Mouse (Mus musculus): ENCODE results near the gene Kcnab2. TPM values are rescaled to one million over a fixed set of nuclear protein-coding genes. Genes with fewer than 3 reads are reported as not detected.
A peak's percentile ranks its signal among the peaks of the same experiment; 100 is the strongest.

Gene Kcnab2
- total RNA-seq, 2 experiments from 2014 or later: 2.1 to 4.2 TPM

- no peak for DNase-seq
- intact Hi-C loops (cut with DNase I): no loop called here
Measured at GRCm38 (mm10) chr4:152405143-152405542, 72.5 kb downstream of the Kcnab2 start.

DNA sequence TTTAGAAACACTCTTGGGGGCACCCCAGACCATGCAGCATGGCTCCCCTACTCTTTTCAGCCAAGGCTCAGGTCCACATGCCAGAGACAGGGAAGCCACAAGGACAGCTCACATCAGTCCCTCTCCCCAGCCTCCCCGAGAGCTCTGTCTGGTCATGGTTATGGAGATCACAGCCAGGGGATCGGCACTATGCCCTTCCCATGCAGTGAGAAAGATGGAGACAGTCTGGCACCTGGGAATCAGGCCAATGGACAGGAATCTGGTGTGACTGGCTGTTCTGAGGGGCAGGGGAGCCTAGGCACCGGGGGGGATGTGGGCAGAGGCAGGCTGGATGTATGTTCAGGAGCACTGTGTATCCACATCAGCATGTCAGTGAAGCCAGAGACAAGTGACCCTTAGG, 78.7 kb downstream of the Kcnab2 start:
- DNase-seq: no peak
- intact Hi-C loops (cut with DNase I): no loop called here

DNA sequence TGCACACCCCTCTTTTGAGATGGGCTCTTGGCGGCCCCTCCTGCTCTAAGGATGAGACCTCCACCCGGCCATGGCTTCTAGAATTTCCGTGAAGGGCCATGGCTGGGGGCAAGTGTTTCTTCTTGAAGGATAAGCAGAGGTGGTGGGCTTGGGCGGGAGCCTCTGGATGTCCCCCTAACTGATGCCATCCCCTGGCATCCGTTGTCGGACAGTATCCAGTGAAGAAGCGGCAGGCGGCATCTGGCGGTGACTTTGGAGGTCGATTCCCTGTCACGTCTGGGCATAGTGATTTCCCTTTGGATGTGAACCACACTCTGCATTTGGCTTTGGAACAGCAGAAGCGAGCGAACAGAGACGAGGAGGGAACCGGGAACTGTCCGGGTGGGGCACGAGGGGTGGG, 85.0 kb downstream of the Kcnab2 start:
- intact Hi-C loops (cut with DNase I): no loop called here
- no peak for DNase-seq

DNA sequence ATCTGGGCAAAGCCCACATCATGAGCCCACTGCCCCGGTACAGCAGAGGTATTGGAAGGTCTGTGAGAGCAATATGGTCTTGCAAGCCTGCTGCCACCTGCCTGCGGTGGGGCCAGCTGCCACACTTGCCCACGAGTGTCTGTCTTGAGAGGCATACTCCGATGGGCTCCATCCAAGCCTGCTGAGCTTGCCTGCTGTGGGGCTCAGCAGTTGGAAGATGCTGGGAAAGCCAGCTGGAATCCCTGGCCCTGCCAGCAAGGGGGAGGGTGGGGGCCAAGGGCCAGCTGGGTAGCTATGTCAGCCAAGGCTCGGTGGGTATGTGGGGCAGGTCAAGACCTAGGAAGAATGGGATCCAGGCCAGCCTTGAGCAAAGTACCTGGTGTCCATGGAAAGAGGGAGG, 85.5 kb downstream of the Kcnab2 start:
- intact Hi-C loops (cut with DNase I): no loop called here
- no peak for DNase-seq

DNA sequence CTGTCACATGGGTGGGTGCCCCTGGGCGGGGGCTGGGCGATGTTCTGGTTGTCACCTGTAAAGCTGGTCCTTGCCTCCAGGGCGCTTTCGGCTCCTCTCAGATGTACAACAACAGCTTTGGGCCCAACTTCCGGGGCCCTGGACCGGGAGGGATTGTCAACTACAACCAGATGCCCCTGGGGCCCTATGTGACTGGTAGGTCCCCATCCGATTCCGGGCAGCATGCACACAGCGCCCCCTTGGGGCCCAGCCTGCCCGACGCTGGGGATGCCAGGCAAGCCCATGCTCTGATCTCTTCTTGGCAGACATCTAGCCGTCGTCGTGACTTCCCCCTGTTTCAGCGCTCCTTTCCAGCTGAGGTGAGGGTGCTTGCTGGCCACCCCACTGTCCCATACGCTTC, 92.0 kb downstream of the Kcnab2 start:
- intact Hi-C loops (cut with DNase I): no loop called here
- DNase-seq: peak in 1 of 2 experiments; percentile 26

DNA sequence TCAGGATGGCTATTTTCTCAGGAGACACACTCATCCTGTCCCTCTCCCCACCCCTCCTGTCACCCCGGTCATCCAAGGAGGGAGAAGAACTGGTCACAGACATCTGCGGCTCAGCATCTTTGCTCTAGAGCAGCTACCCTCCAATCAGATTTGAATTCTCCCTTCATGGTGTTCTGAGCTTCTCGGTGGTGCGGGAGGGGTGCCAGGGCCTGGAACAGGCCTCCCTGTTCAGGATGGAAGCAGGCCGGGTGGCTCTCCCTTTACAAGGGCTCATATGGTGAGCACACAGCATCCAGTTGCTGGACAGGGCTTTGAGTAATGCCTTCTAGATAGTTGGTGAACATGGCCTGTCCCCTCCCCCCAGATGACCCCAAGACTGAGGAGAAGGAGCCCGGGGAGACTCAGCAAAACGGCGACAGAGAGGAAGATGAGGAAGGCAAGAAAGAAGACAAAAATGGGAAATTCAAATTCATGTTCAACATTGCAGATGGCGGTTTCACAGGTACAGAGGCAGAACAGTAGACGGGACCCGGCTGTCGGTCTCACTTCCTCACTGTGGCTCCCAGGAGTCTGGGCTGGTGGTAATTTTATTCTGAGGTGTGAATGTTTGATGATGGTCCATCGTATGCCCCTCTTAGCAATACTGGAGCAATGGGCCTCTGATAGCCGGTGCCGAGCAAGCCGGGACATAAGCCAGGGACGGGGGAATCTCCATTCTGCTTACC, 95.0 kb downstream of the Kcnab2 start:
- intact Hi-C loops (cut with DNase I): no loop called here
- no peak for DNase-seq

- intact Hi-C loops (cut with DNase I): no loop called here
- DNase-seq: no peak
Measured at GRCm38 (mm10) chr4:152365228-152365627, 112.4 kb downstream of the Kcnab2 start.

GRCm38 (mm10) chr4:152362180-152362579, 115.5 kb downstream of the Kcnab2 start:
- intact Hi-C loops (cut with DNase I): no loop called here
- no peak for DNase-seq

DNA sequence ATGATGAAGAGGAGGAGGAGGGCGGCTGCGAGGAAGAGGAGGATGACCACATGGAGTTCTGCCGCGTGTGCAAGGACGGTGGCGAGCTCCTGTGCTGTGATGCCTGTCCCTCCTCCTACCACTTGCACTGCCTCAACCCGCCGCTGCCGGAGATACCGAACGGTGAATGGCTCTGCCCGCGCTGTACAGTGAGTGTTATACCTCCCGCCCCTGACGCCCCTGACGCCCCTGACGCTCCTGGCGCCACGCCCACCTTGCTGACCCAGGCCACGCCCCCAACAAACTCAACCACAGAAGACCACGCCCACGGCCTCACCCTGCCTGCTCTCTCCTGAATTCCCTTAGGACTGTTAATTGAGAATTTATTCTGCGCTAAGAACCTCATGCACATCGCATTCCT, 116.8 kb downstream of the Kcnab2 start:
- DNase-seq: no peak
- intact Hi-C loops (cut with DNase I): no loop called here

GRCm38 (mm10) chr4:152359700-152360099, 118.0 kb downstream of the Kcnab2 start:
- DNase-seq: no peak
- intact Hi-C loops (cut with DNase I): no loop called here

- intact Hi-C loops (cut with DNase I): no loop called here
Measured at GRCm38 (mm10) chr4:152355672-152356071, 122.0 kb downstream of the Kcnab2 start.

GRCm38 (mm10) chr4:152353886-152354637, 123.6 kb downstream of the Kcnab2 start:
- no peak for DNase-seq
- intact Hi-C loops (cut with DNase I): no loop called here

More at GRCm38 (mm10) chr4:152355672-152356071, 122.0 kb downstream of the Kcnab2 start:
- DNase-seq: no peak

DNA sequence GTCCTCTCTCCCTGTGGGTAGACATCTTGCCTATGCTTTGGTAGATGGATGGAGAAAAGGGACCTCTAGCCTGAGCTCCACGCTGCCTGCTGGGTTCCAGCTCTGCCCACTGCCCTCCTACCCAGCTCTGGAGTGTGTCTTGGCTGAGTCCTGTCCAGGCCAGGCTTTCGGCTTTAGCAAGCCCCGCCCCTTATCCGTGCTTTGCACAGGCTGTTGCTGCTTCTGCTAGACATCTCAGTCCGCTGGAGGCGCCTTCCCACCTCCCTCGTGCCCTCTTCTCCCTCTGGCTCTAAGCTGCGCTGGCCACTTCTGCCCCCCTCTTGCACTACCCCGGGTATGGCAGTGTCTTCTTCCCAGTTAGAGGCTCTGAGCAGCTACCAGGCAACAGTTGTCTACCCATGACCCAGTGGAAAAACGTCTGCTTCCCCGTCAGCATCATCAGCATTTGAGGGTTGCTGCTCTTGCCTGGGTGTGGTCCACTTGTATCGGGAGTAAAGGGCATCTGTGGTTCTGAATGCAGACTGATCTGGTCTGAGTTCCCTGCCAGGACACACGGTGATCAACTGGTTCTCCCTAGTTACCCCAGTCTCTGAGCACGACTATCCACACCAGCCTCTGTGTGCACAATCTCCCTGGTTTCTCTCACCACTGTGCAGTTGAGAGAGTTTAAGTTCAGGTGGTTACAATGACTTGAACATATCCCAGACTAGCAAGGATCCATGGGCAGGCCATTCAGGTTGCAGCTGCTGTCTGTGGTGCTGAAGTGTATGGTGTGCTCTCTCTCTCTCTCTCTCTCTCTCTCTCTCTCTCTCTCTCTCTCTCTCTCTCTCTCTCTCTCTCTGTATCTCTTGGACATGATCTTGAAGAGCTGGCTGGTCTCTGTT, 126.0 kb downstream of the Kcnab2 start:
- intact Hi-C loops (cut with DNase I): no loop called here
- no peak for DNase-seq

DNA sequence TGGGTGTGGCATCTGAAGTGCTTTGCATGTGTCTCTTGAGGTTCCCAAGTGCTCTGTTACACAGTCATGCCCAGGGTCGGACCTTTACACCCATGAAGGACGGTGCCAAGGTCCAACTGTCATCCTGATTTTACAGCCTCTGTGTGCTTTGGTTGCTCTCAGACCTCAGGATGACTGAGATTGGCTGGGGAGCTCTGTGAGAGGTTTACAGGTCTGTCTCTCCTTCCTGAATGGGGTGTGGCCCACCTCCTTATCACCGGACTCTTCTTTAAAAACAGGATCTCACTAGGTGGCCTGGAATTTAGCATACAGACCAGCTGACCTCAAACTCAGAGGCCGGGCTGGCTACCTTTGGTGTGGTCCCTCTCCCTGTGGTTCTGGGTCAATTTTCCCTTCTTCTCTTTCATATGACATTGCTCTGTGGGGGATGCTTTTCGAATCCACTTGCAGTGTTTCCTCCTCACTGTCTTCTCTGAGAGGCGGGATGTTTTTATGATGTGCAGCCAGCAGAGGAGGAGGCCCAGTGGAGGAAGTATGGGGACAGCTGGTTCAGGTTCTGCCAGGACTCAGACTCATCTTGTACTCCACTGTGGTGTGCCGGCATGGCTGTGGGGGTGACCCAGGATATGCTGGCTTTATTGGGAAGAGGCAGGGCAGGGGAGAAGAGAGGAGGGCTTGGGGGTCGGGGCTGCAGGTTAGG, 126.8 kb downstream of the Kcnab2 start:
- no peak for DNase-seq
- intact Hi-C loops (cut with DNase I): no loop called here

DNA sequence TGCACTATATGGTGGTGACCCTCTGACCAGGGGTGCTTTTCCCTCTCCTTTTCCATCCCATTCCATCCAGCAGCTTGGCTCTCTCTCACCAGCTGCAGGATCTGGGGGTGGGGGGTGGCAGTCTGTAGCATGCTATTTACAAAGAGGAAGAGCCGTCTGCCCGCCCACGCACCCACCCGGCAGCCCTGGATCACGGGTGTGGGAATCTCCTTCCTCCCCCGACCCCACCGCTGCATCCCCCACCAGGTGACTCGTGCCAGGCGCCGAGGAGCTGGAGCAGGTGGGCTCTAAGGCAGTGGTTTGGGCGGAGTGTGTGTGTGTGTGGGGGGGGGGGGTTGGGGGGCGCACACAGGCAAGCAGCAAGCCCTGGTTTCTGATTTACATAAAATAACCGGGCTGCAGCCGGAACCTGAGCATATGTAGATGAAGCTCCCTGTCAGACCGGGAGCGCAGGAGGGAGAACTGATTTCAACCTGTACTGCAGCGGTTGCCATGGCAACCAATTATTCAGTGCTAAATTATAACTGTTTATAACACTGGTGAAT, 127.8 kb downstream of the Kcnab2 start:
- no peak for DNase-seq
- intact Hi-C loops (cut with DNase I): no loop called here

DNA sequence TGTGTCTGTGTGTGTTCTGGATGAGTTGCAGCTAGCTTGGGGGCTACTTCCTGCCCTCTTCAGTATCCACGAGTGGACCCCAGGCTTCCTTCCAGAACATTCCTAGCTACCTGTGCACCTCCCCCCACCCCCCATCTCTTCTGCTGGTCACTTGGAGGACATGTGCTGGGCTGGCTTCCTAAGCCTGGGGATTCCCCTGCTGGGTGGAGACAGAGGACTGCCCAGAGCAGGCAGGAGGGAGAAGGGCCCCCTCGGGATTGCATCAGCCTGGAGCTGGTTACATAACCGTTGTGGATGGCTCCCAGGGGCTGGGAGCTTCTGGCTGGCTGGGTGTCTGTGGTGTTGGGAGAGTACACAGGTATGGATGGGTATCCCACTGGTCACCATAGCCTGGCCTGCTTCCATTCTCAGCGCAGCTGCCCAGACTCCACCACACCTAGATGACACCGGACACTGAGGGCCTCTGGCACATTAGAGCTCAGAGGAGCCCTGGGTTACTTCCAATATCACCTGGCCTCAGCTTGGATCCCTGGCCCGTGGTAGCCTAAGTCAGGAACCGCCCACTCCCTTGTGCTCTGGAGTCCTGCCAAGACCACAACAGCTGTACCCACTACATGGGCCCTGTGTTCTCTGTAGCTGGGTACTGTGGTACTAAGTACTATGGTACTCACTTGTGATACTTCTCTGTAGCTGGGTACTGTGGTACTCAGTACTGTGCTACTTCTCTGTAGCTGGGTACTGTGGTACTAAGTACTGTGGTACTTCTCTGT, 132.4 kb downstream of the Kcnab2 start:
- peak; percentile 50 to 57 for DNase-seq
- intact Hi-C loops (cut with DNase I): no loop called here

GRCm38 (mm10) chr4:152344651-152345050, 133.0 kb downstream of the Kcnab2 start:
- DNase-seq: no peak
- intact Hi-C loops (cut with DNase I): loop anchor here (5.0 kb wide), 1 partner anchor 143 kb away; no protein-coding TSS in a partner anchor

DNA sequence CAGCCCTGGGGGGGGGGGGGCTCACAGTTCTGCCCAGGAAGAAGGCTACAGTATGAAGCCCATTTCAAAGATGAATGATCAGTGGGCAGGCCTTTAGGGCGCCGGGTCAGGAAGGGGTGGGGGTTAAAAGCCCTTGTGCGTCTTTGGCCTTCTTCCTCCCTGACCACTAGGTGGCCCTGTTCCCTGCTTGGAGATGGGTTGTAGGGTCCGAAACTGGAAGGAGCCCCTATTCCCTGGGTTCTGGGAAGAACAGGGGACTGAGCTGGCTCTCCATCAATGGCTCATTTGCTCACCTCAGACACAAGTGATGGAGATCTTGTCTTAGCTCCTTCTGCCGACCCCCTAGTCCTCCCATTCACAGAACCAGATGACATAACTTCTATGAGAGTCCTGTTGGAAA, 134.4 kb downstream of the Kcnab2 start:
- peak in 1 of 2 experiments; percentile 41 for DNase-seq
- intact Hi-C loops (cut with DNase I): loop anchor here (5.0 kb wide), 1 partner anchor 144 kb away; no protein-coding TSS in a partner anchor

Measured in heart, postnatal 14 days (tissue).